In genomic region chr11:121545398-121546034, GRCm38 (mm10) we compare ENCODE assay signal across 16 mouse cellular contexts. TPM values are rescaled to one million over a fixed set of nuclear protein-coding genes. Genes with fewer than 3 reads are reported as not detected.
DNase-seq lines count a peak whose midpoint lies in the region; ATAC-seq and TF ChIP-seq lines count a peak whose summit lies in the region.
"Had no signal": no experiment of that assay in that cellular context is flagged by ENCODE, and none has a peak within 500 bp of the region (broad histone marks: within the 10 kb centered on the region; RNA-seq: fewer than 3 reads in every experiment).

No protein-coding gene starts in this region.

- no peak overlapping the region for H3K4me3 ChIP-seq in heart, embryonic 15.5 days
- H3K4me3 ChIP-seq in lung, postnatal 0 days (ENCODE audit: low read depth, low read length) = no peak overlapping the region
- H3K4me3 ChIP-seq in liver, embryonic 14.5 days (ENCODE audit: insufficient read depth in 1 of 2, low read depth in 2 of 2, low read length in 2 of 2) = no peak overlapping the region
- H3K4me3 ChIP-seq in hindbrain, embryonic 11.5 days (ENCODE audit: low read depth, low read length) = no peak overlapping the region
- no peak overlapping the region for H3K4me3 ChIP-seq in hindbrain, embryonic 16.5 days (ENCODE audit: low read length)
- H3K4me3 ChIP-seq: forebrain, embryonic 13.5 days; hindbrain, embryonic 13.5 days had no signal

- H3K9ac ChIP-seq in heart, embryonic 15.5 days = no peak overlapping the region
- no peak overlapping the region for H3K9ac ChIP-seq in lung, postnatal 0 days (replicated peaks; ENCODE audit: low read depth)
- H3K9ac ChIP-seq in liver, embryonic 14.5 days (replicated peaks) = peak overlapping the region; percentile 21; the same call in 1 of the 2 replicates
- H3K9ac ChIP-seq in hindbrain, embryonic 11.5 days (ENCODE audit: low read depth, low read length) = no peak overlapping the region
- no peak overlapping the region for H3K9ac ChIP-seq in hindbrain, embryonic 16.5 days (ENCODE audit: low read depth, low read length)
- H3K9ac ChIP-seq: forebrain, embryonic 13.5 days; hindbrain, embryonic 13.5 days had no signal

- ATAC-seq in heart, embryonic 15.5 days (replicated peaks; ENCODE audit: insufficient number of reproducible peaks, insufficient read depth, low FRiP score, low read depth) = no peak
- ATAC-seq in lung, postnatal 0 days = no peak
- ATAC-seq in liver, embryonic 14.5 days (ENCODE audit: insufficient read depth) = no peak
- ATAC-seq in inflammation-experienced regulatory T-cells, adult 6 months = no peak
- no peak for ATAC-seq in hindbrain, embryonic 11.5 days (ENCODE audit: low FRiP score)
- no peak for ATAC-seq in hindbrain, embryonic 16.5 days
- ATAC-seq: forebrain, embryonic 13.5 days; midbrain, embryonic 16.5 days had no signal

- TF ChIP-seq EP300 in lung, postnatal 0 days (IDR thresholded peaks at IDR 0.05) = no peak
- no peak for TF ChIP-seq EP300 in liver, embryonic 14.5 days (IDR thresholded peaks at IDR 0.05; ENCODE audit: low read depth)

- intact Hi-C loops in heart, postnatal 14 days (cut with DNase I) = no loop called here

- no peak for TF ChIP-seq CTCF in lung, postnatal 0 days (IDR thresholded peaks at IDR 0.05)
- TF ChIP-seq CTCF in liver, embryonic 14.5 days (IDR thresholded peaks at IDR 0.05; ENCODE audit: low read depth) = no peak

- no peaks in the 10 kb centered on the region for H3K36me3 ChIP-seq in heart, embryonic 15.5 days
- no peaks in the 10 kb centered on the region for H3K36me3 ChIP-seq in lung, postnatal 0 days (ENCODE audit: insufficient read depth, low read length)
- H3K36me3 ChIP-seq in liver, embryonic 14.5 days (replicated peaks; ENCODE audit: control insufficient read depth, insufficient read depth, low read depth) = peaks cover 15% of the 10 kb centered on the region
- no peaks in the 10 kb centered on the region for H3K36me3 ChIP-seq in hindbrain, embryonic 11.5 days (ENCODE audit: control insufficient read depth, insufficient read depth, low read length)
- no peaks in the 10 kb centered on the region for H3K36me3 ChIP-seq in hindbrain, embryonic 16.5 days (ENCODE audit: control insufficient read depth, insufficient read depth, low read length)

- no peaks in the 10 kb centered on the region for H3K9me3 ChIP-seq in heart, embryonic 15.5 days (replicated peaks)
- no peaks in the 10 kb centered on the region for H3K9me3 ChIP-seq in lung, postnatal 0 days (ENCODE audit: low read length)
- H3K9me3 ChIP-seq in liver, embryonic 14.5 days (ENCODE audit: control insufficient read depth, low read length) = no peaks in the 10 kb centered on the region
- no peaks in the 10 kb centered on the region for H3K9me3 ChIP-seq in hindbrain, embryonic 11.5 days (ENCODE audit: control insufficient read depth, low read length)
- H3K9me3 ChIP-seq in hindbrain, embryonic 16.5 days (ENCODE audit: control insufficient read depth, low read length) = no peaks in the 10 kb centered on the region
- H3K9me3 ChIP-seq: forebrain, embryonic 13.5 days; hindbrain, embryonic 13.5 days had no signal

- H3K27me3 ChIP-seq in heart, embryonic 15.5 days = no peaks in the 10 kb centered on the region
- H3K27me3 ChIP-seq in lung, postnatal 0 days (replicated peaks; ENCODE audit: insufficient read depth, low read length) = no peaks in the 10 kb centered on the region
- no peaks in the 10 kb centered on the region for H3K27me3 ChIP-seq in liver, embryonic 14.5 days (ENCODE audit: control insufficient read depth, insufficient read depth, low read length)
- H3K27me3 ChIP-seq in hindbrain, embryonic 11.5 days (ENCODE audit: control insufficient read depth, insufficient read depth, low read length) = no peaks in the 10 kb centered on the region
- H3K27me3 ChIP-seq in hindbrain, embryonic 16.5 days (replicated peaks; ENCODE audit: control insufficient read depth, insufficient read depth, low read length) = no peaks in the 10 kb centered on the region
- H3K27me3 ChIP-seq: forebrain, embryonic 13.5 days; hindbrain, embryonic 13.5 days had no signal

- 73% methylated on average over 3 of the region's 3 CpGs for WGBS in heart, embryonic 15.5 days
- 64% methylated on average over 3 of the region's 3 CpGs for whole genome bisulfite sequencing in lung, postnatal 0 days
- WGBS in liver, embryonic 14.5 days (ENCODE audit: insufficient replicate concordance) = 61% methylated on average over 3 of the region's 3 CpGs
- 92% methylated on average over 3 of the region's 3 CpGs for WGBS in hindbrain, embryonic 11.5 days
- WGBS in hindbrain, embryonic 16.5 days = 84% methylated on average over 3 of the region's 3 CpGs

- H3K4me2 ChIP-seq in heart, embryonic 15.5 days = no peak overlapping the region
- H3K4me2 ChIP-seq in lung, postnatal 0 days (replicated peaks; ENCODE audit: low read depth, low read length) = no peak overlapping the region
- H3K4me2 ChIP-seq in liver, embryonic 14.5 days (ENCODE audit: low read depth) = no peak overlapping the region
- no peak overlapping the region for H3K4me2 ChIP-seq in hindbrain, embryonic 11.5 days (replicated peaks; ENCODE audit: low read depth, low read length)
- H3K4me2 ChIP-seq in hindbrain, embryonic 16.5 days (ENCODE audit: low read length) = no peak overlapping the region
- H3K4me2 ChIP-seq: forebrain, embryonic 13.5 days; hindbrain, embryonic 13.5 days had no signal

- DNase-seq in heart, postnatal 14 days = no peak
- DNase-seq in lung, postnatal 0 days (ENCODE audit: low spot score) = no peak
- no peak for DNase-seq in lung, postnatal 25 days (ENCODE audit: low spot score)
- no peak for DNase-seq in liver, embryonic 14.5 days (ENCODE audit: low read depth in 3 of 3, low spot score in 3 of 3)
- no peak for DNase-seq in hindbrain, embryonic 11.5 days (ENCODE audit: low spot score)
- DNase-seq: cerebellum, adult 11 months; heart, adult 11 months; kidney, adult 8-10 months; right cerebral cortex, postnatal 25 days had no signal

- peaks cover 24% of the 10 kb centered on the region for H3K4me1 ChIP-seq in heart, embryonic 15.5 days (replicated peaks)
- H3K4me1 ChIP-seq in lung, postnatal 0 days (ENCODE audit: insufficient read depth, low read depth, low read length) = peaks cover 6% of the 10 kb centered on the region
- H3K4me1 ChIP-seq in liver, embryonic 14.5 days (replicated peaks; ENCODE audit: control insufficient read depth in 2 of 2, insufficient read depth in 2 of 2, low read length in 1 of 2) = peaks cover 72 to 76% of the 10 kb centered on the region in 2 experiments
- H3K4me1 ChIP-seq in hindbrain, embryonic 11.5 days (replicated peaks; ENCODE audit: control insufficient read depth, insufficient read depth, low read length) = peaks cover 5% of the 10 kb centered on the region
- H3K4me1 ChIP-seq in hindbrain, embryonic 16.5 days (ENCODE audit: control insufficient read depth, insufficient read depth, low read depth, low read length) = peaks cover 16% of the 10 kb centered on the region

- peak overlapping the region; percentile 41; the same call in 1 of the 2 replicates for H3K27ac ChIP-seq in heart, embryonic 15.5 days
- H3K27ac ChIP-seq in lung, postnatal 0 days (ENCODE audit: low read length) = peak overlapping the region; percentile 47; the same call in 1 of the 2 replicates
- peak overlapping the region; percentile 99 for H3K27ac ChIP-seq in liver, embryonic 14.5 days
- H3K27ac ChIP-seq in hindbrain, embryonic 11.5 days (ENCODE audit: low read depth, low read length) = no peak overlapping the region
- H3K27ac ChIP-seq in hindbrain, embryonic 16.5 days (ENCODE audit: low read depth, low read length) = no peak overlapping the region
- H3K27ac ChIP-seq: hindbrain, embryonic 13.5 days had no signal

RNA-seq across cellular contexts. Expression of gene Zfp750, which starts 26.4 kb away (rescaled TPM):
- polyA plus RNA-seq in heart, embryonic 15.5 days (2015; fragmentation: Nextera tagmentation; extraction: Ambion mirVana) = 0.15 and 0.60 TPM in 2 replicates
- not detected for total RNA-seq in heart, postnatal 14 days (2021)
- polyA plus RNA-seq in lung, postnatal 0 days (2015; fragmentation: Nextera tagmentation; extraction: Ambion mirVana) = 0.63 and 1.0 TPM in 2 replicates
- polyA plus RNA-seq in liver, embryonic 14.5 days (2012; rRNA removed) = 0.11 and 0.12 TPM in 2 replicates
- polyA plus RNA-seq in liver, embryonic 14.5 days (2014; fragmentation: Nextera tagmentation; extraction: Ambion mirVana) = 0.23 and 0.24 TPM in 2 replicates
- 1 to 10 TPM in 1 of 3 experiments, under 1 TPM in 2; 0.78 to 1.3 (median 0.94) TPM for polyA plus RNA-seq in inflammation-experienced regulatory T-cells, adult 6 months (2017; shearing (Covaris generic))
- 0.46 and 0.79 TPM in 2 replicates for polyA plus RNA-seq in hindbrain, embryonic 11.5 days (2014; fragmentation: Nextera tagmentation; extraction: Ambion mirVana)
- polyA plus RNA-seq in hindbrain, embryonic 16.5 days (2015; fragmentation: Nextera tagmentation; extraction: Ambion mirVana) = 0.38 and 0.54 TPM in 2 replicates
- polyA plus RNA-seq: heart, embryonic 14.5 days had no signal

Comparison
In these comparisons a context has a peak if more than half of its experiments do, and no peak if none do; other contexts are left out.
1. H3K27ac ChIP-seq: peak in heart, embryonic 15.5 days (single experiment), lung, postnatal 0 days (single experiment) and liver, embryonic 14.5 days (single experiment); none in hindbrain, embryonic 11.5 days (single experiment) and hindbrain, embryonic 16.5 days (single experiment).